In the genomic region with DNA sequence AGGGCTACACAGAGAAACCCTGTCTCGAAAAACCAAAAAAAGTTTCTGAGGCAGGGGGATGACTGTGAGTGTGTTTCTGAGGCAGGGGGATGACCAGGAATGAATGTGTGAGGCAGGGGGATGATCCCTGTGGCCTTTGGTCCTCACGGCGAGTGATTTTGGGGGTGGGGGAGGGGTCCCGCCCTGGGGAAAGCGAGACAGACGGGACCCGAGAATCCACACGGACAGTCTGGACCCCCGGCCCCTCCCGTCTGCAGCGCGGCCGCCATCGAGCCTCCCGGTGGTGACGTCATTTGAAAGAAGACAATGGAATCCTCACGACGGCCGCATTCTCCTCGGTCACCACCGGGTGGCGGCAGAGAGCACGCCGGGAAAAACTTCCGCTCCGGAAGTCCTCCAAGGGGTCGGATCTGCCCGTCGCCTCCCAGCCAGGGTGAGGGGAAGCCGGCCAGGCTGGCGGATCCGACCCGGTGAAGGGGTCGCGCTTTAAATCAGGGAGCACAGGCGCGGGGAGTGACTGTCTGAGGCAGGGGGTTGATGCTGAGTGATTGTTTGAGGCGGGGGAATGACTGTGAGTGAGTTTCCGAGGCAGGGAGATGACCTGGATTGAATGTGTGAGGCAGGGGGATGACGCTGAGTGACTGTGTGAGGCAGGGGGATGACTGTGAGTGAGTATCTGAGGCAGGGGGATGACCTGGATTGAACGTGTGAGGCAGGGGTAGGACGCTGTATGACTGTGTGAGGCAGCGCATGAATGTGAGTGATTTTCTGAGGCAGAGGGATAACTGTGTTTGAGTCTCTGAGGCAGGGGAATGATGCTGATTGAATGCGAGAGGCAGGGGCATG, we compare ENCODE assay signal across 8 mouse cellular contexts. TPM values are rescaled to one million over a fixed set of nuclear protein-coding genes. Genes with fewer than 3 reads are reported as not detected.
DNase-seq lines count a peak whose midpoint lies in the region; ATAC-seq lines count a peak whose summit lies in the region.

No protein-coding gene starts in this region.

- peak; percentile 89 for ATAC-seq in hindbrain, embryonic 14.5 days (ENCODE audit: low FRiP score)

- H3K4me2 ChIP-seq in hindbrain, embryonic 14.5 days (replicated peaks): peak overlapping the region; percentile 73

- no peaks in the 10 kb centered on the region for H3K36me3 ChIP-seq in hindbrain, embryonic 14.5 days (replicated peaks; ENCODE audit: control insufficient read depth, insufficient read depth)

- no peaks in the 10 kb centered on the region for H3K27me3 ChIP-seq in hindbrain, embryonic 14.5 days (ENCODE audit: control insufficient read depth, insufficient read depth, low read length)

- H3K4me3 ChIP-seq in hindbrain, embryonic 14.5 days (replicated peaks; ENCODE audit: low read length): peak overlapping the region; percentile 45

- H3K9me3 ChIP-seq in hindbrain, embryonic 14.5 days (ENCODE audit: control insufficient read depth, low read length): no peaks in the 10 kb centered on the region

- no peaks in the 10 kb centered on the region; the same call in 1 of the 2 replicates for H3K4me1 ChIP-seq in hindbrain, embryonic 14.5 days (replicated peaks; ENCODE audit: control insufficient read depth, insufficient read depth, low read length)

- WGBS in hindbrain, embryonic 14.5 days: 4% methylated on average over 42 of the region's 44 CpGs

- H3K27ac ChIP-seq in hindbrain, embryonic 14.5 days: peak overlapping the region; percentile 95

- H3K9ac ChIP-seq in hindbrain, embryonic 14.5 days: peak overlapping the region; percentile 76

- peak; percentile 82 for DNase-seq in R1 (ENCODE audit: low read depth, low spot score)
- DNase-seq in cerebellum, postnatal 36 days: peak; percentile 77 to 82
- DNase-seq in frontal cortex, postnatal 36 days (ENCODE audit: low spot score in 2 of 2): peak; percentile 89 to 92
- DNase-seq in hindbrain, embryonic 14.5 days (ENCODE audit: low spot score): peak; percentile 76
- peak; percentile 74 to 87 for DNase-seq in left cerebral cortex, adult 18-20 months (ENCODE audit: low spot score in 2 of 2)
- peak; percentile 94 to 95 for DNase-seq in lung, postnatal 4 days
- DNase-seq in retina, postnatal 1 day: peak; percentile 82
- peak; percentile 81 to 87 for DNase-seq in urinary bladder, adult 18-20 months (ENCODE audit: low spot score in 2 of 2)

RNA-seq across cellular contexts. Expression of a gene that starts 43.2 kb away (rescaled TPM):
- polyA plus RNA-seq in hindbrain, embryonic 14.5 days (2014; fragmentation: Nextera tagmentation; extraction: Ambion mirVana): 0.53 and 1.5 TPM in 2 replicates
- not detected for total RNA-seq in left cerebral cortex, adult 18-20 months (2021)

RNA-seq across cellular contexts. Expression of a gene that starts 52.9 kb away (rescaled TPM):
- polyA plus RNA-seq in hindbrain, embryonic 14.5 days (2014; fragmentation: Nextera tagmentation; extraction: Ambion mirVana): not detected in 2 replicates
- total RNA-seq in left cerebral cortex, adult 18-20 months (2021): not detected

Comparison
In these comparisons a context has a peak if more than half of its experiments do, and no peak if none do; other contexts are left out.
1. Peak in every context shown above with its lines: DNase-seq, ATAC-seq, H3K4me3 ChIP-seq and H3K27ac ChIP-seq.